Mouse (Mus musculus) megakaryocyte, embryonic 14.5 days (primary cell): ENCODE measurements around the gene Adprm. TPM values are rescaled to one million over a fixed set of nuclear protein-coding genes. Genes with fewer than 3 reads are reported as not detected.

Experiments used
- H3K27me3 ChIP-seq: replicated peaks from 2 replicates; pipeline ENCODE3; 2012; ENCODE audit warnings: inconsistent platforms
- H3K36me3 ChIP-seq: replicated peaks from 2 replicates; pipeline ENCODE3; 2012; ENCODE audit warnings: low read length, inconsistent platforms, mixed read lengths
- H3K4me1 ChIP-seq: 2 replicates; pipeline ENCODE4 v1.6.1; 2012; ENCODE audit warnings: inconsistent platforms
- H3K4me3 ChIP-seq: replicated peaks from 2 replicates; pipeline ENCODE3; 2012; ENCODE audit warnings: moderate library complexity, mild to moderate bottlenecking, inconsistent platforms
- H3K9me3 ChIP-seq: 2 replicates; pipeline ENCODE4 v1.6.1; 2012; ENCODE audit warnings: inconsistent platforms
- FLI1 ChIP-seq: IDR thresholded peaks from 2 replicates; pipeline ENCODE4 v1.6.1; 2012; ENCODE audit warnings: low read length, inconsistent platforms, mixed read lengths
- GATA1 ChIP-seq: IDR thresholded peaks from 3 replicates; pipeline ENCODE4 v1.6.1; 2012; ENCODE audit warnings: mixed read lengths, low read length, inconsistent platforms, borderline replicate concordance
- polyA plus RNA-seq: library from polyadenylated mRNA; stranded (reverse); fragments of >175 nt; gene quantifications from 2 replicates; pipeline ENCODE4 v1.2.3, GENCODE M21; 2012; ENCODE audit warnings: low replicate concordance; ENCODE audit not compliant: insufficient read depth

Gene Adprm
- polyA plus RNA-seq, 1 experiment: 0.82 TPM

- H3K9me3 ChIP-seq: no peaks in the 10 kb centered on the region
- H3K4me1 ChIP-seq: peaks cover 44% of the 10 kb centered on the region
- H3K27me3 ChIP-seq: peaks cover 58% of the 10 kb centered on the region
- no peak for TF ChIP-seq FLI1
- TF ChIP-seq GATA1: no peak
- H3K36me3 ChIP-seq: no peaks in the 10 kb centered on the region
- no peak within 1 kb of the TSS for H3K4me3 ChIP-seq
Measured at GRCm38 (mm10) chr11:67078000-67078399, 25.6 kb upstream of the Adprm start, which contains the start of gene Myh3. Gene Myh3, plus strand, starts transcription at chr11:67078300.

- TF ChIP-seq FLI1 (no peak), GATA1 (no peak)
- Histone ChIP-seq H3K36me3 (no peaks in the 10 kb centered on the region), H3K4me1 (peaks cover 40% of the 10 kb centered on the region), H3K9me3 (peaks cover 1% of the 10 kb centered on the region; the same call in 1 of the 2 replicates), H3K27me3 (peaks cover 57% of the 10 kb centered on the region), H3K4me3 (no peak overlapping the region)
Measured at GRCm38 (mm10) chr11:67077435-67077834, 25.0 kb upstream of the Adprm start.

- no peaks in the 10 kb centered on the region for H3K36me3 ChIP-seq
Measured at GRCm38 (mm10) chr11:67076781-67077180, 24.4 kb upstream of the Adprm start.

GRCm38 (mm10) chr11:67075036-67075435 lies 22.6 kb upstream of the Adprm start:
- H3K9me3 ChIP-seq: peaks cover 12% of the 10 kb centered on the region
- no peak overlapping the region for H3K4me3 ChIP-seq
- H3K27me3 ChIP-seq: peaks cover 52% of the 10 kb centered on the region
- no peaks in the 10 kb centered on the region for H3K36me3 ChIP-seq
- TF ChIP-seq FLI1: no peak
- peaks cover 23% of the 10 kb centered on the region for H3K4me1 ChIP-seq

More at GRCm38 (mm10) chr11:67076781-67077180, 24.4 kb upstream of the Adprm start:
- no peak for TF ChIP-seq FLI1
- TF ChIP-seq GATA1: no peak
- H3K9me3 ChIP-seq: peaks cover 8% of the 10 kb centered on the region
- peaks cover 34% of the 10 kb centered on the region for H3K4me1 ChIP-seq
- no peak overlapping the region for H3K4me3 ChIP-seq
- H3K27me3 ChIP-seq: peaks cover 57% of the 10 kb centered on the region

- TF ChIP-seq GATA1: no peak
- TF ChIP-seq FLI1: no peak
- H3K4me1 ChIP-seq: peaks cover 25% of the 10 kb centered on the region
- H3K27me3 ChIP-seq: peaks cover 32% of the 10 kb centered on the region
- H3K4me3 ChIP-seq: no peak overlapping the region
- peaks cover 12% of the 10 kb centered on the region for H3K9me3 ChIP-seq
- H3K36me3 ChIP-seq: peaks cover 2% of the 10 kb centered on the region
Measured at GRCm38 (mm10) chr11:67072615-67073130, 20.3 kb upstream of the Adprm start.

- H3K36me3 ChIP-seq: peaks cover 47% of the 10 kb centered on the region
Measured at GRCm38 (mm10) chr11:67067741-67068140, 15.3 kb upstream of the Adprm start.

GRCm38 (mm10) chr11:67062726-67063125 lies 10.3 kb upstream of the Adprm start:
- TF ChIP-seq FLI1: no peak
- no peak for TF ChIP-seq GATA1
- Histone ChIP-seq H3K4me3 (no peak overlapping the region), H3K4me1 (0 out of 2 replicates have a peak, but pooled peaks cover 2% of the 10 kb centered on the region), H3K9me3 (no peaks in the 10 kb centered on the region), H3K36me3 (peaks cover 94% of the 10 kb centered on the region), H3K27me3 (no peaks in the 10 kb centered on the region)

More at GRCm38 (mm10) chr11:67067741-67068140, 15.3 kb upstream of the Adprm start:
- Histone ChIP-seq H3K4me3 (no peak overlapping the region), H3K4me1 (peaks cover 9% of the 10 kb centered on the region), H3K9me3 (peaks cover 12% of the 10 kb centered on the region), H3K27me3 (peaks cover 10% of the 10 kb centered on the region)
- TF ChIP-seq FLI1 (no peak), GATA1 (no peak)

- H3K4me3 ChIP-seq: no peak overlapping the region
- H3K27me3 ChIP-seq: no peaks in the 10 kb centered on the region
- H3K4me1 ChIP-seq: 0 out of 2 replicates have a peak, but pooled peaks cover 2% of the 10 kb centered on the region
- TF ChIP-seq GATA1 (no peak), FLI1 (no peak)
- H3K36me3 ChIP-seq: peaks cover 97% of the 10 kb centered on the region
- H3K9me3 ChIP-seq: no peaks in the 10 kb centered on the region
Measured at GRCm38 (mm10) chr11:67061311-67061710, 8.9 kb upstream of the Adprm start.

GRCm38 (mm10) chr11:67054754-67055365 lies 2.5 kb upstream of the Adprm start:
- H3K4me1 ChIP-seq: peaks cover 25% of the 10 kb centered on the region

GRCm38 (mm10) chr11:67051676-67052320 lies 596 bp downstream of the Adprm start:
- no peaks in the 10 kb centered on the region for H3K27me3 ChIP-seq
- H3K4me1 ChIP-seq: peaks cover 29% of the 10 kb centered on the region
- peaks cover 38% of the 10 kb centered on the region for H3K36me3 ChIP-seq
- H3K4me3 ChIP-seq: peak overlapping the region; percentile 94
- TF ChIP-seq FLI1 (no peak), GATA1 (no peak)
- no peaks in the 10 kb centered on the region for H3K9me3 ChIP-seq

More at GRCm38 (mm10) chr11:67054754-67055365, 2.5 kb upstream of the Adprm start:
- TF ChIP-seq GATA1: no peak
- TF ChIP-seq FLI1: no peak
- H3K27me3 ChIP-seq: no peaks in the 10 kb centered on the region
- peaks cover 61% of the 10 kb centered on the region for H3K36me3 ChIP-seq
- H3K9me3 ChIP-seq: no peaks in the 10 kb centered on the region
- H3K4me3 ChIP-seq: no peak overlapping the region
